Mouse (Mus musculus) lung, embryonic 14.5 days (tissue): ENCODE measurements at regions not wholly inside any gene's neighbourhood (a gene's known extent, or its start where the extent isn't known, plus 50 kb on each side); places are given as distances from the start of the nearest gene placed in this dataset.
A peak's percentile ranks its signal among the peaks of the same experiment; 100 is the strongest.

Experiments used
- ATAC-seq: fragments of 200-750 bp; cut with Nextera tagmentation; 2 replicates; pipeline ENCODE4 v1.8.0; 2017; ENCODE audit warnings: mild to moderate bottlenecking, moderate TSS enrichment, moderate library complexity; ENCODE audit not compliant: insufficient read depth
- DNase-seq: peaks from one replicate; pipeline ENCODE4 v3.0.0-alpha.2; 2015
- H3K27ac ChIP-seq: fragments of 300-500 bp; sonication (generic); 2 replicates; pipeline ENCODE4 v1.5.1; 2014; ENCODE audit warnings: low read depth, mild to moderate bottlenecking, moderate library complexity
- H3K27me3 ChIP-seq: fragments of 300-500 bp; sonication (generic); 2 replicates; pipeline ENCODE4 v1.6.1; 2014; ENCODE audit warnings: low read length, control low read depth; ENCODE audit not compliant: insufficient read depth
- H3K36me3 ChIP-seq: fragments of 300-500 bp; sonication (generic); 2 replicates; pipeline ENCODE4 v1.6.1; 2014; ENCODE audit warnings: control low read depth; ENCODE audit not compliant: insufficient read depth
- H3K4me1 ChIP-seq: fragments of 300-500 bp; sonication (generic); 2 replicates; pipeline ENCODE4 v1.6.1; 2014; ENCODE audit warnings: antibody characterized with exemption, control low read depth; ENCODE audit not compliant: insufficient read depth
- H3K4me2 ChIP-seq: fragments of 300-500 bp; sonication (generic); 2 replicates; pipeline ENCODE4 v1.6.1; 2014; ENCODE audit warnings: mild to moderate bottlenecking
- H3K4me3 ChIP-seq: fragments of 300-500 bp; sonication (generic); 2 replicates; pipeline ENCODE4 v1.5.1; 2014; ENCODE audit warnings: low read depth, low read length
- H3K9ac ChIP-seq: fragments of 300-500 bp; sonication (generic); 2 replicates; pipeline ENCODE4 v1.6.1; 2014
- H3K9me3 ChIP-seq: fragments of 300-500 bp; sonication (generic); 2 replicates; pipeline ENCODE4 v1.6.1; 2016; ENCODE audit warnings: low read depth, low read length, control low read depth
- CTCF ChIP-seq: IDR thresholded peaks from 2 replicates; pipeline ENCODE4 v1.5.1; 2016; ENCODE audit warnings: antibody characterized with exemption, low read depth
- whole genome bisulfite sequencing: fragments of 180-500 bp; shearing (Covaris S2); extraction: QIAGEN DNeasy Blood & Tissue Kit; methylation state at CpG from one replicate; pipeline ENCODE4 v1.1.7; 2014; 5-methylcytosine and 5-hydroxymethylcytosine counted together

GRCm38 (mm10) chr1:147703467-147703866, 1208.9 kb downstream of the Brinp3 start:
- no peak for TF ChIP-seq CTCF
- Histone ChIP-seq H3K27ac (no peak overlapping the region), H3K9ac (no peak overlapping the region), H3K4me2 (no peak overlapping the region), H3K4me3 (no peak overlapping the region), H3K4me1 (no peaks in the 10 kb centered on the region), H3K27me3 (no peaks in the 10 kb centered on the region), H3K9me3 (no peaks in the 10 kb centered on the region), H3K36me3 (no peaks in the 10 kb centered on the region)
- WGBS = 85% methylated on average over 2 of the region's 2 CpGs
- DNase-seq (no peak), ATAC-seq (no peak)

- no peaks in the 10 kb centered on the region for H3K4me1 ChIP-seq
- H3K36me3 ChIP-seq = no peaks in the 10 kb centered on the region
- H3K4me3 ChIP-seq = no peak overlapping the region
- no peak overlapping the region for H3K4me2 ChIP-seq
- WGBS = 71% methylated on average over 1 of the region's 1 CpGs
- H3K9me3 ChIP-seq = no peaks in the 10 kb centered on the region
- H3K9ac ChIP-seq = no peak overlapping the region
- H3K27ac ChIP-seq = no peak overlapping the region
- no peak for TF ChIP-seq CTCF
- no peaks in the 10 kb centered on the region for H3K27me3 ChIP-seq
- no peak for DNase-seq
- ATAC-seq = no peak
Measured at GRCm38 (mm10) chr1:147729930-147730329, 1235.4 kb downstream of the Brinp3 start.

GRCm38 (mm10) chr1:147766094-147766493, 1271.5 kb downstream of the Brinp3 start:
- WGBS = 32% methylated on average over 3 of the region's 3 CpGs
- H3K4me3 ChIP-seq = no peak overlapping the region
- DNase-seq (peak; percentile 13), ATAC-seq (no peak)
- H3K4me1 ChIP-seq = no peaks in the 10 kb centered on the region
- H3K27ac ChIP-seq = no peak overlapping the region
- no peak overlapping the region for H3K9ac ChIP-seq
- H3K4me2 ChIP-seq = no peak overlapping the region
- no peak for TF ChIP-seq CTCF
- no peaks in the 10 kb centered on the region for H3K27me3 ChIP-seq
- H3K36me3 ChIP-seq = no peaks in the 10 kb centered on the region
- no peaks in the 10 kb centered on the region for H3K9me3 ChIP-seq

- Histone ChIP-seq H3K9ac (no peak overlapping the region), H3K36me3 (no peaks in the 10 kb centered on the region), H3K27me3 (no peaks in the 10 kb centered on the region), H3K4me1 (no peaks in the 10 kb centered on the region), H3K4me2 (no peak overlapping the region), H3K27ac (no peak overlapping the region), H3K9me3 (no peaks in the 10 kb centered on the region), H3K4me3 (no peak overlapping the region)
- TF ChIP-seq CTCF = no peak
- WGBS = 82% methylated on average over 1 of the region's 1 CpGs
- DNase-seq (no peak), ATAC-seq (no peak)
Measured at GRCm38 (mm10) chr1:147802759-147803158, 1308.2 kb downstream of the Brinp3 start.
